16 mouse cellular contexts compared by ENCODE assay signal in the genomic region with DNA sequence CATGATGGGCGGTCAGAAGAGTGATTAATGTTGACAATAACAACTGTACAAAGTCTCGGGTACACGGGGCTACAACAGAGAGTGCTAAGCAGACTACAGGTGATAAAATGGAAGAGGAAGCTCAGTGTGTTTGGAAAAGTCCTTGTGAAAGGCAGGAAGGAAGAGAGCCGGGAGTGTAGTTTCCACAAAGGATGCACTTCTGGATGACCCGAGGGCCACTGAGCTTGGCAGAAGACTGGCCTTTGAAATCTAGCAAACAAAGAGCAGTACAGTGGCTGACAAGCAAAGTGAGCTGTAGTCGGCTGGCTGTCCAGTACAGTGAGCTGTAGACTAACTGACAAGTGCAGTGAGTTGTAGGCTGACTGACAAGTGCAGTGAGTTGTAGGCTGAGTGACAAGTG. TPM values are rescaled to one million over a fixed set of nuclear protein-coding genes. Genes with fewer than 3 reads are reported as not detected.
DNase-seq lines count a peak whose midpoint lies in the region; ATAC-seq lines count a peak whose summit lies in the region.
"Had no signal": no experiment of that assay in that cellular context is flagged by ENCODE, and none has a peak within 500 bp of the region (broad histone marks: within the 10 kb centered on the region; RNA-seq: fewer than 3 reads in every experiment).

No protein-coding gene starts in this region.

- DNase-seq in heart, adult 8-10 months (ENCODE audit: low spot score) = peak; percentile 54
- no peak for DNase-seq in heart, postnatal 25 days (ENCODE audit: low spot score)
- peak; percentile 36 to 42 for DNase-seq in kidney, postnatal 36 days
- no peak for DNase-seq in ovary, postnatal 36 days (ENCODE audit: low spot score)
- no peak for DNase-seq in cerebellum, adult 9-11 months
- DNase-seq: B cell, adult 2 months; cerebellum, adult 9-10 months; embryo, embryonic 11 days; right cerebral cortex, adult 18-20 months had no signal

- H3K9me3 ChIP-seq in megakaryocyte, embryonic 14.5 days = no peaks in the 10 kb centered on the region
- H3K9me3 ChIP-seq in hindbrain, embryonic 13.5 days = no peaks in the 10 kb centered on the region
- H3K9me3 ChIP-seq: limb, embryonic 13.5 days had no signal

- 83% methylated on average over 6 of the region's 6 CpGs for WGBS in hindbrain, embryonic 13.5 days

- no peaks in the 10 kb centered on the region for H3K27me3 ChIP-seq in megakaryocyte, embryonic 14.5 days (replicated peaks)
- no peaks in the 10 kb centered on the region for H3K27me3 ChIP-seq in hindbrain, embryonic 13.5 days
- H3K27me3 ChIP-seq: limb, embryonic 13.5 days had no signal

- peaks cover 34% of the 10 kb centered on the region for H3K4me1 ChIP-seq in megakaryocyte, embryonic 14.5 days
- H3K4me1 ChIP-seq in hindbrain, embryonic 13.5 days (replicated peaks) = no peaks in the 10 kb centered on the region
- H3K4me1 ChIP-seq: limb, embryonic 13.5 days had no signal

- peak overlapping the region; percentile 7 for H3K4me3 ChIP-seq in megakaryocyte, embryonic 14.5 days (replicated peaks)
- no peak overlapping the region for H3K4me3 ChIP-seq in hindbrain, embryonic 13.5 days
- H3K4me3 ChIP-seq: erythroblast, embryonic 14.5 days; left cerebral cortex, adult 2 months; limb, embryonic 13.5 days had no signal

- H3K4me2 ChIP-seq in hindbrain, embryonic 13.5 days = no peak overlapping the region
- H3K4me2 ChIP-seq: limb, embryonic 13.5 days had no signal

- H3K27ac ChIP-seq in hindbrain, embryonic 13.5 days = no peak overlapping the region
- H3K27ac ChIP-seq: hindbrain, postnatal 0 days; left cerebral cortex, adult 2 months; limb, embryonic 13.5 days had no signal

- peaks cover 79% of the 10 kb centered on the region for H3K36me3 ChIP-seq in megakaryocyte, embryonic 14.5 days (replicated peaks; ENCODE audit: low read length)
- H3K36me3 ChIP-seq in hindbrain, embryonic 13.5 days = peaks cover 12% of the 10 kb centered on the region

- ATAC-seq in megakaryocyte, adult 5-6 weeks (ENCODE audit: poor library complexity, severe bottlenecking) = no peak
- ATAC-seq in hindbrain, embryonic 13.5 days (ENCODE audit: low FRiP score) = no peak
- ATAC-seq: hindbrain, postnatal 0 days had no signal

- intact Hi-C loops in heart, postnatal 25 days (cut with DNase I) = no loop called here

- H3K9ac ChIP-seq in hindbrain, embryonic 13.5 days = no peak overlapping the region
- H3K9ac ChIP-seq: limb, embryonic 13.5 days had no signal

RNA-seq across cellular contexts. Expression of gene Elf2, which starts 38.9 kb away (rescaled TPM):
- 10 to 100 TPM; 40.6 to 52.9 (median 50.9) TPM for total RNA-seq in heart, adult 8-10 months (2022)
- total RNA-seq in heart, postnatal 25 days (2021) = 10 to 100 TPM; 55.6 to 65.7 TPM
- 1.5 and 8.7 TPM in 2 replicates for polyA plus RNA-seq in megakaryocyte, embryonic 14.5 days (2012; ENCODE audit: insufficient read depth, low replicate concordance)
- total RNA-seq in megakaryocyte, adult 5-6 weeks (2015) = 37.0 and 39.6 TPM in 2 replicates
- 98.4 and 102 TPM in 2 replicates for total RNA-seq in megakaryocyte, adult 5-6 weeks (2017)
- polyA plus RNA-seq in hindbrain, embryonic 13.5 days (2015; fragmentation: Nextera tagmentation; extraction: Ambion mirVana) = 47.1 TPM in 2 replicates

Comparison
In these comparisons a context has a peak if more than half of its experiments do, and no peak if none do; other contexts are left out.
1. DNase-seq: peak in heart, adult 8-10 months (single experiment) and kidney, postnatal 36 days (2 of 2); none in heart, postnatal 25 days (single experiment), ovary, postnatal 36 days (single experiment) and cerebellum, adult 9-11 months (single experiment).